Mouse (Mus musculus) mesoderm, embryonic 11.5 days (tissue): ENCODE measurements around the gene Max.

Source experiments
- DNase-seq: peaks from one replicate; pipeline ENCODE4 v3.0.0-alpha.2; 2012; ENCODE audit warnings: low read depth, low spot score

Gene Max

DNA sequence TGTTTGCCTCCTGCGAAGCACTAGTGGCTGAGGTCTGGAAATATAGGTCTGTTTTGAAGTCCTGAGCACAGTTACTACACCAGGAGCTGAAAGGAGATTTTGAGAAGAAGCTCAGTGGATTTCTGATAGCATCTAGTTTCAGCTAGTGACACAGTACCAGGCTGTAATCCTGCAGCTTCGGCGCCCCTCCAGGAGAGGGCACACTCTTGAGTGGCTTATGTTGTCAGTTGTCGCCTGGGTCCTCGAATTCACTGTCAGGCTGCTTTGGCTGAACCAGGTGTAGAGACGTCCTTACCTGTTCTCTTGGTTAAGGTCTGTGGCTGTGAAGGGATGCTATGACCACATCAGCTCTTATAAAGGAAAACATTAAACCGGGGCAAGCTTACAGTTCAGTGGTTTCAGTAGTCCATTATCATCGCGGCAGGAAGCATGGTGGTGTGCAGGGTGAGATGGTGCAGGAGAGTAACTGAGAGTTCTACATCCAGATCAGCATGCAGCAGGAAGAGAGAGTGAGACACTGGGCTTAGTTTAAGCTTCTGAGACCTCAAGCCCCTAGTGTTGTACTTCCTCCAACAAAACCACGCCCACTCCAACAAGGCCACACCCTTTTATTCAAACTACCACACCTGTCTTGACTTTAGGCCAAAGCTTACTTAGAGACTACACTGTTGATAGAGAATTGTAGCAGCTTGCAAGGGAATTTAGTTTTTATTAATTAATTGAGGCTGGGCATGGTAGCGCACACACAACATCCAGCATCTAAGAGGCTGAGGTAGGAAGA is 72.4 kb downstream of the Max start:
- no peak for DNase-seq

DNA sequence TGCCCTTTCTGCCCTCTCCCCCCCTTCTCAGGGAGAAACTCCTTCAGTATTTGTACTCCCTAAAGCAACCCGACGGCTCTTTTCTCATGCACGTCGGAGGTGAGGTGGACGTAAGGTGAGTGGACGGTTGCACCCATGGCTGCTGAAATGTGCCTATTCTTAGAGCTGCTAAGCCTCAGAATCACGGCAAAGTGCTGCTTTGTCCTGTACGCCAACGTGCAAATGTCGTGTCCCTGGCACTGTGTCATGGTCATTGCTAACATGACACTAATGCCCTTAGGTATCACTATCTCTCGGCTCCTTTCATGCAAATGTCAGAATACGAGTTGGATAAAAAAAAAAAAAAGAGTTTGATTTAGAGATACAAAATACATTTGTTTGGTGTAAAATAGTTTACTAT is 74.1 kb downstream of the Max start:
- DNase-seq: no peak
